Mouse (Mus musculus): ENCODE results near the gene Becn1.

Becn1 gene

GRCm38 (mm10) chr11:101238071-101238647, 63.9 kb downstream of the Becn1 start:
- no peak for DNase-seq (ENCODE audit: low spot score)

GRCm38 (mm10) chr11:101236782-101237181, 65.3 kb downstream of the Becn1 start:
- no peak for DNase-seq (ENCODE audit: low spot score)

Data from ovary, postnatal 10 days (tissue).